Mouse (Mus musculus) adrenal gland, adult (tissue): ENCODE data around the gene Lrfn2.

Experiments used
- DNase-seq, 2 experiments: peaks; one replicate each; pipeline ENCODE4 v3.0.0; 2022 to 2023; ENCODE audit warnings: low spot score in 1 of 2; ENCODE audit not compliant: inconsistent age in 2 of 2

Gene Lrfn2

GRCm38 (mm10) chr17:48962646-48963045 lies 30.5 kb downstream of the Lrfn2 start:
- no peak for DNase-seq

- no peak for DNase-seq
These were observed 31.6 kb downstream of the Lrfn2 start for GRCm38 (mm10) chr17:48963740-48964139.

GRCm38 (mm10) chr17:48968304-48968703 lies 36.1 kb downstream of the Lrfn2 start:
- no peak for DNase-seq

GRCm38 (mm10) chr17:48971296-48971695 lies 39.1 kb downstream of the Lrfn2 start:
- no peak for DNase-seq

- DNase-seq, result no peak
These were observed 40.7 kb downstream of the Lrfn2 start for GRCm38 (mm10) chr17:48972866-48973265.

- DNase-seq, result no peak
These were observed 41.2 kb downstream of the Lrfn2 start for GRCm38 (mm10) chr17:48973394-48973793.

GRCm38 (mm10) chr17:48975055-48975454 lies 42.9 kb downstream of the Lrfn2 start:
- DNase-seq, result no peak

GRCm38 (mm10) chr17:48976611-48977022 lies 44.4 kb downstream of the Lrfn2 start:
- DNase-seq, result no peak

- DNase-seq, result no peak
These were observed 63.2 kb downstream of the Lrfn2 start for GRCm38 (mm10) chr17:48995256-48995993.

- DNase-seq, result no peak
These were observed 67.5 kb downstream of the Lrfn2 start for GRCm38 (mm10) chr17:48999463-49000227.

GRCm38 (mm10) chr17:49009384-49010073 lies 77.3 kb downstream of the Lrfn2 start:
- DNase-seq, result no peak

- DNase-seq, result no peak
These were observed 81.9 kb downstream of the Lrfn2 start for GRCm38 (mm10) chr17:49013876-49014600.

GRCm38 (mm10) chr17:49015368-49015767 lies 83.2 kb downstream of the Lrfn2 start:
- no peak for DNase-seq

GRCm38 (mm10) chr17:49016229-49016628 lies 84.0 kb downstream of the Lrfn2 start:
- no peak for DNase-seq

GRCm38 (mm10) chr17:49017438-49018415 lies 85.5 kb downstream of the Lrfn2 start:
- no peak for DNase-seq

- DNase-seq, result no peak
These were observed 86.8 kb downstream of the Lrfn2 start for GRCm38 (mm10) chr17:49018774-49019488.

GRCm38 (mm10) chr17:49029556-49030268 lies 97.5 kb downstream of the Lrfn2 start:
- peak; percentile 53 to 81 for DNase-seq

- no peak for DNase-seq
These were observed 98.1 kb downstream of the Lrfn2 start for GRCm38 (mm10) chr17:49030269-49030615.

GRCm38 (mm10) chr17:49030841-49031240 lies 98.7 kb downstream of the Lrfn2 start:
- DNase-seq, result no peak
